Mouse (Mus musculus): ENCODE data around the gene Acp6.

GRCm38 (mm10) chr3:97161773-97162172 is 3.2 kb downstream of the Acp6 start:
- no peak for TF ChIP-seq CTCF (IDR thresholded peaks at IDR 0.05)
- no peak for TF ChIP-seq EP300 (IDR thresholded peaks at IDR 0.05)

All from lung, postnatal 0 days (tissue).